Mouse (Mus musculus): ENCODE results near the gene Rrp1. TPM values are rescaled to one million over a fixed set of nuclear protein-coding genes. Genes with fewer than 3 reads are reported as not detected.
A peak's percentile ranks its signal among the peaks of the same experiment; 100 is the strongest.

Rrp1 gene
- polyA plus RNA-seq, 1 experiment from 2014 or later: 171 TPM

- ATAC-seq: no peak
- no peaks in the 10 kb centered on the region for H3K36me3 ChIP-seq (ENCODE audit: insufficient read depth, low read length)
- WGBS: 75% methylated on average over 9 of the region's 9 CpGs
- no peak overlapping the region for H3K4me2 ChIP-seq (replicated peaks; ENCODE audit: low read depth, low read length)
- H3K27me3 ChIP-seq (replicated peaks; ENCODE audit: insufficient read depth, low read length): no peaks in the 10 kb centered on the region
- no peaks in the 10 kb centered on the region for H3K4me1 ChIP-seq (ENCODE audit: insufficient read depth, low read depth, low read length)
- DNase-seq (ENCODE audit: low spot score): peak; percentile 38
- H3K27ac ChIP-seq (ENCODE audit: low read length): no peak overlapping the region
- no peak overlapping the region for H3K4me3 ChIP-seq (ENCODE audit: low read depth, low read length)
- no peaks in the 10 kb centered on the region for H3K9me3 ChIP-seq (ENCODE audit: low read length)
- TF ChIP-seq EP300 (IDR thresholded peaks at IDR 0.05) (no peak), CTCF (IDR thresholded peaks at IDR 0.05) (peak; percentile 74)
- no peak overlapping the region for H3K9ac ChIP-seq (replicated peaks; ENCODE audit: low read depth)
Measured at GRCm38 (mm10) chr10:78440812-78441211, 28.0 kb upstream of the Rrp1 start.

- H3K9ac ChIP-seq (replicated peaks; ENCODE audit: low read depth): no peak overlapping the region
- WGBS: 65% methylated on average over 7 of the region's 7 CpGs
- no peak overlapping the region for H3K4me2 ChIP-seq (replicated peaks; ENCODE audit: low read depth, low read length)
- peak; percentile 60 for ATAC-seq
- no peaks in the 10 kb centered on the region for H3K9me3 ChIP-seq (ENCODE audit: low read length)
- no peak for TF ChIP-seq CTCF (IDR thresholded peaks at IDR 0.05)
- TF ChIP-seq EP300 (IDR thresholded peaks at IDR 0.05): no peak
- no peaks in the 10 kb centered on the region for H3K27me3 ChIP-seq (replicated peaks; ENCODE audit: insufficient read depth, low read length)
- no peak overlapping the region for H3K27ac ChIP-seq (ENCODE audit: low read length)
- DNase-seq (ENCODE audit: low spot score): peak; percentile 53
- no peaks in the 10 kb centered on the region for H3K4me1 ChIP-seq (ENCODE audit: insufficient read depth, low read depth, low read length)
- no peaks in the 10 kb centered on the region for H3K36me3 ChIP-seq (ENCODE audit: insufficient read depth, low read length)
- H3K4me3 ChIP-seq (ENCODE audit: low read depth, low read length): no peak overlapping the region
Measured at GRCm38 (mm10) chr10:78439990-78440389, 27.1 kb upstream of the Rrp1 start.

GRCm38 (mm10) chr10:78439550-78439949 lies 26.7 kb upstream of the Rrp1 start:
- Histone ChIP-seq H3K4me1 (ENCODE audit: insufficient read depth, low read depth, low read length) (no peaks in the 10 kb centered on the region), H3K9ac (replicated peaks; ENCODE audit: low read depth) (no peak overlapping the region), H3K36me3 (ENCODE audit: insufficient read depth, low read length) (no peaks in the 10 kb centered on the region), H3K4me3 (ENCODE audit: low read depth, low read length) (no peak overlapping the region), H3K4me2 (replicated peaks; ENCODE audit: low read depth, low read length) (no peak overlapping the region), H3K27ac (ENCODE audit: low read length) (no peak overlapping the region), H3K9me3 (ENCODE audit: low read length) (no peaks in the 10 kb centered on the region), H3K27me3 (replicated peaks; ENCODE audit: insufficient read depth, low read length) (no peaks in the 10 kb centered on the region)
- 74% methylated on average over 5 of the region's 5 CpGs for WGBS
- no peak for DNase-seq (ENCODE audit: low spot score)
- ATAC-seq: no peak
- TF ChIP-seq CTCF (IDR thresholded peaks at IDR 0.05): peak; percentile 67
- no peak for TF ChIP-seq EP300 (IDR thresholded peaks at IDR 0.05)

- ATAC-seq (peak; percentile 27; the same call in 1 of the 2 replicates), DNase-seq (ENCODE audit: low spot score) (peak; percentile 55)
- Histone ChIP-seq H3K27ac (ENCODE audit: low read length) (no peak overlapping the region), H3K36me3 (ENCODE audit: insufficient read depth, low read length) (no peaks in the 10 kb centered on the region), H3K9me3 (ENCODE audit: low read length) (no peaks in the 10 kb centered on the region), H3K4me2 (replicated peaks; ENCODE audit: low read depth, low read length) (no peak overlapping the region), H3K4me1 (ENCODE audit: insufficient read depth, low read depth, low read length) (no peaks in the 10 kb centered on the region), H3K4me3 (ENCODE audit: low read depth, low read length) (no peak overlapping the region), H3K9ac (replicated peaks; ENCODE audit: low read depth) (no peak overlapping the region), H3K27me3 (replicated peaks; ENCODE audit: insufficient read depth, low read length) (no peaks in the 10 kb centered on the region)
- 12% methylated on average over 5 of the region's 5 CpGs for WGBS
- no peak for TF ChIP-seq EP300 (IDR thresholded peaks at IDR 0.05)
- peak; percentile 97 for TF ChIP-seq CTCF (IDR thresholded peaks at IDR 0.05)
Measured at GRCm38 (mm10) chr10:78438094-78438493, 25.3 kb upstream of the Rrp1 start.

GRCm38 (mm10) chr10:78432853-78433252 lies 20.0 kb upstream of the Rrp1 start:
- Histone ChIP-seq H3K27me3 (replicated peaks; ENCODE audit: insufficient read depth, low read length) (no peaks in the 10 kb centered on the region), H3K4me1 (ENCODE audit: insufficient read depth, low read depth, low read length) (no peaks in the 10 kb centered on the region), H3K36me3 (ENCODE audit: insufficient read depth, low read length) (peaks cover 9% of the 10 kb centered on the region; the same call in 1 of the 2 replicates), H3K9ac (replicated peaks; ENCODE audit: low read depth) (no peak overlapping the region), H3K4me3 (ENCODE audit: low read depth, low read length) (no peak overlapping the region), H3K4me2 (replicated peaks; ENCODE audit: low read depth, low read length) (no peak overlapping the region), H3K9me3 (ENCODE audit: low read length) (no peaks in the 10 kb centered on the region), H3K27ac (ENCODE audit: low read length) (no peak overlapping the region)
- 67% methylated on average over 3 of the region's 3 CpGs for WGBS
- DNase-seq (ENCODE audit: low spot score) (no peak), ATAC-seq (no peak)
- TF ChIP-seq EP300 (IDR thresholded peaks at IDR 0.05) (no peak), CTCF (IDR thresholded peaks at IDR 0.05) (no peak)

GRCm38 (mm10) chr10:78429776-78430175 lies 16.9 kb upstream of the Rrp1 start:
- H3K4me1 ChIP-seq (ENCODE audit: insufficient read depth, low read depth, low read length): no peaks in the 10 kb centered on the region
- H3K27ac ChIP-seq (ENCODE audit: low read length): no peak overlapping the region
- ATAC-seq (no peak), DNase-seq (ENCODE audit: low spot score) (no peak)
- no peak overlapping the region for H3K4me3 ChIP-seq (ENCODE audit: low read depth, low read length)
- no peaks in the 10 kb centered on the region for H3K9me3 ChIP-seq (ENCODE audit: low read length)
- no peaks in the 10 kb centered on the region for H3K27me3 ChIP-seq (replicated peaks; ENCODE audit: insufficient read depth, low read length)
- TF ChIP-seq CTCF (IDR thresholded peaks at IDR 0.05) (no peak), EP300 (IDR thresholded peaks at IDR 0.05) (no peak)
- H3K4me2 ChIP-seq (replicated peaks; ENCODE audit: low read depth, low read length): no peak overlapping the region
- H3K36me3 ChIP-seq (ENCODE audit: insufficient read depth, low read length): peaks cover 11% of the 10 kb centered on the region; the same call in 1 of the 2 replicates
- no peak overlapping the region for H3K9ac ChIP-seq (replicated peaks; ENCODE audit: low read depth)
- 88% methylated on average over 2 of the region's 2 CpGs for WGBS

- Histone ChIP-seq H3K36me3 (ENCODE audit: insufficient read depth, low read length) (peaks cover 11% of the 10 kb centered on the region; the same call in 1 of the 2 replicates), H3K4me3 (ENCODE audit: low read depth, low read length) (no peak overlapping the region), H3K4me1 (ENCODE audit: insufficient read depth, low read depth, low read length) (no peaks in the 10 kb centered on the region), H3K4me2 (replicated peaks; ENCODE audit: low read depth, low read length) (no peak overlapping the region), H3K27ac (ENCODE audit: low read length) (no peak overlapping the region), H3K9me3 (ENCODE audit: low read length) (no peaks in the 10 kb centered on the region), H3K9ac (replicated peaks; ENCODE audit: low read depth) (no peak overlapping the region), H3K27me3 (replicated peaks; ENCODE audit: insufficient read depth, low read length) (no peaks in the 10 kb centered on the region)
- ATAC-seq (no peak), DNase-seq (ENCODE audit: low spot score) (no peak)
- no peak for TF ChIP-seq CTCF (IDR thresholded peaks at IDR 0.05)
- no peak for TF ChIP-seq EP300 (IDR thresholded peaks at IDR 0.05)
- 81% methylated on average over 5 of the region's 5 CpGs for WGBS
Measured at GRCm38 (mm10) chr10:78429180-78429579, 16.3 kb upstream of the Rrp1 start.
